In genomic region chr5:120710161-120710825, GRCm38 (mm10) we compare ENCODE assay signal across 8 mouse cellular contexts. TPM values are rescaled to one million over a fixed set of nuclear protein-coding genes. Genes with fewer than 3 reads are reported as not detected.
DNase-seq lines count a peak whose midpoint lies in the region; ATAC-seq and TF ChIP-seq lines count a peak whose summit lies in the region.

No protein-coding gene starts in this region.

- H3K27me3 ChIP-seq in heart, embryonic 13.5 days (replicated peaks) = peaks cover 100% of the 10 kb centered on the region
- no peaks in the 10 kb centered on the region; the same call in 1 of the 2 replicates for H3K27me3 ChIP-seq in thymus, adult 2 months (ENCODE audit: control insufficient read depth, insufficient read depth, low read length)
- no peaks in the 10 kb centered on the region for H3K27me3 ChIP-seq in forebrain, embryonic 16.5 days (replicated peaks; ENCODE audit: control insufficient read depth, insufficient read depth, low read length)

- H3K9ac ChIP-seq in heart, embryonic 13.5 days = peak overlapping the region; percentile 68
- H3K9ac ChIP-seq in forebrain, embryonic 16.5 days (replicated peaks; ENCODE audit: low read depth, low read length) = peak overlapping the region; percentile 84

- DNase-seq in heart, adult 18-20 months = no peak
- no peak for DNase-seq in thymus, adult 2 months
- no peak for DNase-seq in thymus, postnatal 14 days
- peak; percentile 49 to 64 for DNase-seq in layer of hippocampus, postnatal 36 days
- DNase-seq in retina, embryonic 14.5 days (ENCODE audit: low spot score) = peak; percentile 72

- no peak overlapping the region for H3K27ac ChIP-seq in heart, embryonic 13.5 days (replicated peaks)
- H3K27ac ChIP-seq in thymus, adult 2 months (ENCODE audit: control insufficient read depth, insufficient read depth, low read length) = no peak overlapping the region
- peak overlapping the region; percentile 83 for H3K27ac ChIP-seq in forebrain, embryonic 16.5 days (ENCODE audit: low read length)

- peak overlapping the region; percentile 52 for H3K4me3 ChIP-seq in heart, embryonic 13.5 days
- peak overlapping the region; percentile 47 for H3K4me3 ChIP-seq in thymus, adult 2 months (ENCODE audit: control insufficient read depth, insufficient read depth, low read length)
- H3K4me3 ChIP-seq in forebrain, embryonic 16.5 days (replicated peaks; ENCODE audit: low read length) = peak overlapping the region; percentile 66

- 3% methylated on average over 40 of the region's 40 CpGs for WGBS in heart, embryonic 13.5 days
- 24% methylated on average over 40 of the region's 40 CpGs for WGBS in thymus, adult 2 months
- WGBS in forebrain, embryonic 16.5 days = 2% methylated on average over 40 of the region's 40 CpGs

- peak overlapping the region; percentile 74 for H3K4me2 ChIP-seq in heart, embryonic 13.5 days
- peak overlapping the region; percentile 94 for H3K4me2 ChIP-seq in forebrain, embryonic 16.5 days (ENCODE audit: low read length)

- no peak for TF ChIP-seq CTCF in thymus, adult 2 months (IDR thresholded peaks at IDR 0.05; ENCODE audit: borderline replicate concordance, control insufficient read depth, extremely low read depth, insufficient read depth, low read length, poor library complexity)

- no peaks in the 10 kb centered on the region for H3K9me3 ChIP-seq in heart, embryonic 13.5 days
- H3K9me3 ChIP-seq in forebrain, embryonic 16.5 days (ENCODE audit: control insufficient read depth, low read length) = no peaks in the 10 kb centered on the region

- no peak for ATAC-seq in heart, embryonic 13.5 days (ENCODE audit: extremely low read depth, insufficient number of reproducible peaks, low FRiP score, low TSS enrichment)
- peak; percentile 28 for ATAC-seq in forebrain, embryonic 16.5 days
- ATAC-seq in erythroblast, adult 5-6 weeks (replicated peaks; ENCODE audit: low FRiP score, poor library complexity, severe bottlenecking) = no peak

- H3K36me3 ChIP-seq in heart, embryonic 13.5 days = no peaks in the 10 kb centered on the region
- no peaks in the 10 kb centered on the region for H3K36me3 ChIP-seq in thymus, adult 2 months (ENCODE audit: control insufficient read depth, insufficient read depth, low read length)
- H3K36me3 ChIP-seq in forebrain, embryonic 16.5 days (ENCODE audit: control insufficient read depth, insufficient read depth) = no peaks in the 10 kb centered on the region

- no peak for TF ChIP-seq POLR2A in thymus, adult 2 months (IDR thresholded peaks at IDR 0.05; ENCODE audit: control insufficient read depth, extremely low read depth, insufficient read depth, low read length, poor library complexity)

- H3K4me1 ChIP-seq in heart, embryonic 13.5 days = peaks cover 21% of the 10 kb centered on the region
- peaks cover 21% of the 10 kb centered on the region for H3K4me1 ChIP-seq in thymus, adult 2 months (replicated peaks; ENCODE audit: control insufficient read depth, insufficient read depth, low read length)
- H3K4me1 ChIP-seq in forebrain, embryonic 16.5 days (replicated peaks; ENCODE audit: control insufficient read depth, insufficient read depth, low read length) = peaks cover 57% of the 10 kb centered on the region

RNA-seq across cellular contexts. Expression of gene Dtx1, which starts 1.4 kb away (rescaled TPM):
- polyA plus RNA-seq in heart, embryonic 13.5 days (2015; fragmentation: Nextera tagmentation; extraction: Ambion mirVana) = 0.74 and 0.84 TPM in 2 replicates
- 1 to 10 TPM in 1 of 2 experiments, under 1 TPM in 1; 0.99 to 2.7 TPM for total RNA-seq in heart, adult 18-20 months (2021)
- polyA plus RNA-seq in thymus, adult 2 months (2012; rRNA removed) = 60.6 and 66.6 TPM in 2 replicates
- polyA plus RNA-seq in forebrain, embryonic 16.5 days (2015; fragmentation: Nextera tagmentation; extraction: Ambion mirVana) = 43.4 and 44.1 TPM in 2 replicates
- total RNA-seq in layer of hippocampus, postnatal 36 days (2021) = 10 to 100 TPM; 70.7 TPM
- total RNA-seq in erythroblast, adult 5-6 weeks (2015; ENCODE audit: low replicate concordance) = not detected in 2 replicates
- not detected in 2 replicates for total RNA-seq in erythroblast, adult 5-6 weeks (2017; ENCODE audit: low replicate concordance)

RNA-seq across cellular contexts. Expression of gene Oas2, which starts 39.4 kb away (rescaled TPM):
- 0.24 and 0.32 TPM in 2 replicates for polyA plus RNA-seq in heart, embryonic 13.5 days (2015; fragmentation: Nextera tagmentation; extraction: Ambion mirVana)
- 1 to 10 TPM; 1.1 to 1.2 TPM for total RNA-seq in heart, adult 18-20 months (2021)
- 18.5 and 22.4 TPM in 2 replicates for polyA plus RNA-seq in thymus, adult 2 months (2012; rRNA removed)
- polyA plus RNA-seq in forebrain, embryonic 16.5 days (2015; fragmentation: Nextera tagmentation; extraction: Ambion mirVana) = 0.27 TPM in 1 of 2 replicates, not detected in the other
- total RNA-seq in layer of hippocampus, postnatal 36 days (2021) = under 1 TPM in 1 of 2 experiments, not detected in 1; 0.30 TPM
- 10.2 and 17.9 TPM in 2 replicates for total RNA-seq in erythroblast, adult 5-6 weeks (2015; ENCODE audit: low replicate concordance)
- 3.8 and 7.0 TPM in 2 replicates for total RNA-seq in erythroblast, adult 5-6 weeks (2017; ENCODE audit: low replicate concordance)

Comparison
In these comparisons a context has a peak if more than half of its experiments do, and no peak if none do; other contexts are left out.
1. DNase-seq: peak in layer of hippocampus, postnatal 36 days (2 of 2) and retina, embryonic 14.5 days (single experiment); none in heart, adult 18-20 months (0 of 2), thymus, adult 2 months (single experiment) and thymus, postnatal 14 days (single experiment).
2. RNA of gene Dtx1, which starts 1.4 kb away (total RNA-seq): 70.7 TPM in layer of hippocampus, postnatal 36 days; 0.99 to 2.7 TPM in heart, adult 18-20 months and not detected in erythroblast, adult 5-6 weeks; every median in the first group is over 10 times any median in the second.
3. Peak in every context shown above with its lines, with median percentiles within 50 percentile points of each other: H3K4me3 ChIP-seq.